Mouse (Mus musculus): ENCODE measurements at regions not wholly inside any gene's neighbourhood (a gene's known extent, or its start where the extent isn't known, plus 50 kb on each side); places are given as distances from the start of the nearest gene placed in this dataset.
"Not testable (repeated sequence)": the region's sequence is repeated elsewhere in the genome, so short reads cannot be mapped to it uniquely, and the experiment has no call there.

DNA sequence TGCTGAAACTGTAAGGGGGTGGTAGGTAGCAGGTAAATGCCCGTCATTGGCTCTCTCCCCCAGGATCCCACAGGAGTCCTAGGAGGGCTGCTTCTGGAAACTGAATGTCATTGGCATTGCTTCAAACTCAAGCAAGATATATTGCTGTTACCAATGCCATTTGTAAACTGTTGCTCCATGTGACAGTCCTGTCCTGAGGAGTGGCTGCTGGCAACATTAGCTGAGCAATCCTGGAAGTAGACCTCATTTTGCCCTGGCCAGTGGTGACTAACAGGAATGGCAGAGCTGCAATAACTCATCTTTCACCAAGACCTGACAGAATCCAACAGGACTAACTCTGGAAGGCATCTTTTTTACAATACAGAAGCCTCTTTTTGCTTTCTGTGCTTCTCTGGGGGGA lies 143.2 kb downstream of the Gm815 start:
- DNase-seq, result no peak

DNA sequence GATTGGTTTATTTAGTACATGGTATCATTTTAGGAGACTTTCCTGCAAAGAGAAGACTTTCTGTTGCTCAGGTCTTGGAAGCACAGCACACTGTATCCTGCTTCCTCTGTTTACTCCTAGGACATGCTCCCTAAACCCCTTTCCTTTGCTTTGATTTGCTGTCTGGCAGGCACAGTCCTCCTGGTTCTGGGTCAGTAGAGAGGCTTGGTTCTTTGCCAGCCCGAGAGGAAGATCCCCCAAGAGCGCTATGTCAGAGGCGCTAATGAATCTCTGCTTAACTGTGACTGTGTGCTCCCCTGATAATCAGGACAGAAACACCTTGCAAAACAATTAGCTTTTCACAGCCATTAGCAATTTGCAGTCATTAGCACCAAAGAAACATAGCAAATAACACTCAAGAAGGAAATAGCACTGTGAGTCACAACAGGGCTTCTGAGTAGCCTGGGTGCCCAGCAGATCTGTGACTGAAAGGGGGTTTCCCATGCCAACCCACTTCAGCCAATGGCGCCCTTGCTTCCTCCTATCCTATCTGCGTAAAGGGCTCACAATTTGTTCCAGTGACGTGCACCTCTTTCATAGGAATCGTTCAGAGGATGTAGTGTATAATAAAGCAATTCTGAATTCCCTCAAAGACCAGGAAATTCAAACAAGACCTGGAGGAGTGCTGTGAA lies 145.5 kb downstream of the Gm815 start:
- DNase-seq, result peak; percentile 16 to 25

DNA sequence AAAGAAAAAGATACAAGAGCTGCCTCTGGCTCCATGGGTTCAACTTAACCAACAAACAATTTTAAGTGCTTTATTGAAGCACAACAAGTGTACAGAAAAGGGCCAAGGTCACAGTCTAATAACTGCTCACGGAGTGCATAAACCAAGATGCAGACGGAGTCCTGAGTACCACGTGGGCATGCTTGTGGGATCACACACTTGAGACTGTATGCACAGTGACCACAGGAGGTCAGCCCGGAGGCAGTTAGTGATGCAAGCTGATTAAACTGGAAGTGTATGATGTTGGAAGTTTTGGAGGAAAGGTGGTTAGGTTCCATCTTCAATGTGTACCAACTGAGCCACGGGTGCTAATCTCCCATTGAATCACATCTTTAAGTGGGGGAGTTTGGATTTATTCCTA lies 146.9 kb downstream of the Gm815 start:
- peak; percentile 60 to 69 for DNase-seq

DNA sequence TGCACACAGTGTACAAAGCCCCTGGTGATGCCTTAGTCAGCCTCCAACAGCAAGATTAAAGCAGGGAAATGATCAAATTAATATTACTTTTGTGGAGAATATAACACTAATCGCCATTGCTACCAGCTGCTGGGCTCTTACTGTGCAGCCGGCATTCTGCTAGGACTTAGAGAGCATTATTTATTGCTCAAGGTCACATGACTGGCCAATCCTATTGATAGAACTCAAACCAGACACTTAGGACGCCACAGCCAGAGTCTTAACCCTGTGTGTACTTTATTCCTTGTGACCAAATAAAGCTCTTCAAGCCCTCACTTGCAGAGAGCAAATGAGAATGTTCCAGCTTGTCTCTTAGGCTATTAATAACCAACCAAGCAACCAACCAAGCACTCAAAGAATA lies 152.6 kb downstream of the Gm815 start:
- DNase-seq, result peak in 1 of 2 experiments; percentile 5

DNA sequence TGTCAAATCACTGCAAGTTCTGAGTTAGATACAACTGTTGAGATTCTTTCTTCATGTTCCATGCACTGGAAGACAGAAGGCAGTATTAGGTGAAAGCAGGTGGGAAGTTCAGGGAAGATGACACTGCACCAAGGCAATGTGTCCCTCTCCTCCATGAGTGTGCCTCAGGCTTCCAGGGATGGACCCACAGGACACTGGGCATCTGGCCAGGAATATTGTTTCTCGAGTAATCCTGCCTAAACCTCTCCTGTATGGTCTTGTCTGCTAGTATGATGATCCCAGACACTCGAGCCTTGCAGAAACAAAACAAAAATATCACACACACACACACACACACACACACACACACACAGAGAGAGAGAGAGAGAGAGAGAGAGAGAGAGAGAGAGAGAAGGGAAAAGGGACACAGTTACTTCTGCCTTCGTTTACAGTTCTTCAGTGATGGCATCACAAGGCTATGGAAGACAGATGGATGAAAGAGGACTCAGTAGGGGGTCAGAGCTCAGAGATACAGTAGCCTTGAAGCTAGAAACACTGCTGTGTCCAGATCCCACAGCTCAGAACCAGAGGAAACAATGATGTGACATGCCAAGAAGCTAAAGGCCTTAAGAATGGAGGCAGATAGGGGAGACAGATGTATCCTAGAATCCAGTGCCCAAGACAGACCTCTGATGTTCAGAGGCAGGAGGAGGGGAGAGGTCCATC lies 154.8 kb downstream of the Gm815 start:
- no peak for DNase-seq

DNA sequence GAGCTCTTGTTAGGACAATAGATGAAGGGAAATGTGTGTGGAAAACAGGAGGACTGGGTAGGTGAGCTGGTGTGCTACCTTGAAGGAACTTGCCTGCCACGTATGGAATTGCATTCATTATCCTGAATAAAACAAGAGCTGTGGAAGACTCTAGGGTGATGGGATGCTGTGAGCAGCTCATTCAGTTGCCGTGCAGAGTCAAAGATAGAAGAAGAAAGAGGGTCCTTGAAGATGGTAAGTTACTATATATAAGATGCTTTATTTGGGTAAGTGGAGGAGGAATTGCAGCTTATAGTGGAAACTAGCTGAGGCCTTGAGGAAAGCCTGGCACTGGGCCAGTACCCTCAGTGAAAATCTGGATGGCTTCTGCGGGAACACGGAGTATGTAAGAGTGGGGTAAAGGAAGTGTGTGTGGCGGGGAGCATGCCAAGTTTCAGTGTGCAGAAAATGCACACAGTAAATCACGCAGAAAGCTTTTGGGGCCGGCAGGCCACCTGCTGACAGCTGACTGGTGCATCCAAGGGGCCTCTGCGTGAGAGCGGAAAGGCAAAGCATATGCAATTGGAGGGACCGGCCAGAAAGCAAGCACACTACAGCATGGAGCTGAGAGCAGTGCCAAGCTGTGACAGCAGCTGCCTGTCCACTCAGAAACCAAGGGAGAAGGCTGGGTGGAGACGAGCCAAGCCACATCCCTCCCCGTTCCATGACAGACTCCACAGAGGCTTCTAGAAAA lies 149.7 kb upstream of the Vldlr start:
- peak; percentile 70 to 74 for DNase-seq

DNA sequence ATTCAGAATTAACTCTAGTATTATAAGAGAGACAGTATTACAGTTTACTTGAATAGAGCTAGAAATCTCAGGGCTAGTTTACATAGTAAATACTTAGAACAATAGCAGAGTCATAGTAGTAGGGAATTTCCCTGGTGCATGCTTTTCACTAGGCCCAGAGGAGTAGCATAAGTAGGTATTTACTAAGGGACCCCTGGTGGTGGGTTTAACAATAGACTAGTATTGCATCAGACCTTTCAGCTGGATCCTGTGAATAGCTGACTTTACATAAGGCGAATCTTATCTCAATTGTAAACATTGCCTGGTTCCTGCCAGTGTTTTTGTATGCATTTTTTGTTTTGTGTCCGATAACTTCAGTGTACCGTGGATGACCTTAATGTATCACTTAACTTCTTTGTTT lies 143.0 kb upstream of the Vldlr start:
- DNase-seq, result no peak

DNA sequence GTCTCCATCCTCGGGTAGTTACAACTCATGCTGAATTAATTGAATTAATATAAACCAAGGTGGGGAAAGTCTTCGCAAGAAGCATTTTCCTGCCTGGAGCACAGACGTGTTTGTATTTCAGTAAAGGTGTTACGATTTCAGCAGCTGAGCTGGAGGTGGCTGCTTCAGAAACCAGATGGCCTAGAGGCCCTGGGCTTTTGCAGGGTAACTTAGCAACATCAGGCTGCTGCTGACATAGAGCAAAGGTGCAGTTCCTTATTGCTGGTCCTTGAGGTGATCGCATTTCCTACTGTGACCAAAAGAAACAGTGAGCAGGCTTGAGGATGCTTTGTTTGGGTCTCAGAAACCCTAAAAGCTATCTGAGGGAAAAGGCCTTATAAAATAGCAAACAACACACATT lies 141.3 kb upstream of the Vldlr start:
- no peak for DNase-seq

DNA sequence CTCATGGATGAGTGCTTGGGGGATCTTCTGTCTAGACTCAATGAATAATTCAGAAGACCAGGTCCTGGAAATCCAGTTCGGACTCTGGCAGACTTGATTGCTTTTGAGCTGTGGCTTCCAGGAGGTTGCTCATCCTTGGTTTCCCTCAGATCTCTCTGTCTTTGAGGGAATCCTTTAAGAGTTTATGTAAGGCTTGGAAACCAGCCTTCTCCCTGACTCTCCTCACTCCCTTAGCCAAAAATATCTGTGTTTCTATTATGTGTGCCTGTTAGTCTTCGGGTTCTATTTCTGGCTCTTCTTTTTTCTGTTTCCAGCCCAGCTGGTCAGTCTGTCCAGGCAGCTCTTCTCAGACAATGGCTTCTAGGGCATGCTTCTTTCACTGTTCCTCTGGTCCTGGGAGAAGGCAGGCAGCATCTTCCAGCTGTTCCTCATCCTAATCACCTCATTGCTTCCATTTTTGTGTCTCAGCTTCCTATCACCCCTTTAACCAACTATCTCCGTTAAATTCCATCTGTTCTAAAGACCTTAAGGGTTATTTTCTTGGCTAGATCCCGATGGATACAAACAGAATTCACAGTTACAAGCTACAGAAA lies 139.3 kb upstream of the Vldlr start:
- DNase-seq, result no peak

DNA sequence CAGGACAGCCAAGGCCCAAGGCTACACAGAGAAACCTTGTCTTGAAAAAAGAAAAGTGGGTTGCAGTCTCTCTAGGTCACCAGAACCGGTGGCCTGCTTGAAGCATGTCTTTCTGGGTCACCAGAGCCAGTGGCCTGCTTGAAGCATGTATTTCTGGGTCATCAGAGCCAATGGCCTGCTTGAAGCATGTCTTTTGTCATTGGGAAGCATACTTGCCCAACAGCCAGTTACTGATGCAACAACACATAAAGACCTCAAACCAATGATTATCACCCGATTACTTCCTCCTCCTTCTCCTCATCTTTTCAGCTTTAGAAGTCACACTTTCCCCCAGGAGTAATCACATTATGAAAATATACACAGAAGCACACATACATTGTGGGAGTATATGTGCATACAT lies 128.9 kb upstream of the Vldlr start:
- DNase-seq, result no peak

DNA sequence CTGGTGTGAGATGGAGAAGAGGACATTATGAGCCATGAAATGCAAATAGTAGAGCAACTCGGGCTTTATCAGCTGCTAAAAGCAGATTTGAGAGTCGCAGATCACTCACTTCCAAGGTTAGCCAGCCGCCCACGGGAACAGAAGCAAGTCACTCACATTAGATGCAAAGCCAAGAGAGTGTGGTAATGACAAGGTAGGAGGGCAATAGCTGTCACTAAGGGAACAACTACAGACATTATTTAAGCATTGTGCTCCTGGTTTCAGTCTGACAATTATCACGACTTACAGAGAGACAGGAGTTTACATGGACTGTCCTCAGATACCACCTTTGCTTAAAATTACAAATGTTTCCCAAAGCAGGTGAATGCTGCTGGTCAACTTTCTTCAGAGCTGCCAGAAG lies 128.5 kb upstream of the Vldlr start:
- no peak for DNase-seq

DNA sequence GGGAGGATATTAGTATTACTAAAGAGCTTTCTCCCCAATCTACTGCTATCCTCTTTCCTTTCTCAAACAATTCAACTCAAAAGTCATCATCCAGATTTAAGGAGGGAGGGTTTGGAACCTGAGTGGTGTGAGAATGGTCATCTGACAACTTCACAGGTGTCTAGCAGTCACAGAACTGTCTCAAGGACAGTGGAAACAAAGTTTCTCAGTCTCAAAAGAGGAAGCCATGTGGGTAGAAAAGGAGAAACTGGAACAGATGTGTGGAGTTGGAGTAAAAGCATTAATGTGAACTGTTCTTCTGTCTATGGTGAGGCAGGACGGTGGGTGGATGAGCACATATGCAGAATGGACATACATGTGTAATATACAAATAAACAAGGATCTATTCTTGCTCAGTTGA lies 127.2 kb upstream of the Vldlr start:
- DNase-seq, result no peak

DNA sequence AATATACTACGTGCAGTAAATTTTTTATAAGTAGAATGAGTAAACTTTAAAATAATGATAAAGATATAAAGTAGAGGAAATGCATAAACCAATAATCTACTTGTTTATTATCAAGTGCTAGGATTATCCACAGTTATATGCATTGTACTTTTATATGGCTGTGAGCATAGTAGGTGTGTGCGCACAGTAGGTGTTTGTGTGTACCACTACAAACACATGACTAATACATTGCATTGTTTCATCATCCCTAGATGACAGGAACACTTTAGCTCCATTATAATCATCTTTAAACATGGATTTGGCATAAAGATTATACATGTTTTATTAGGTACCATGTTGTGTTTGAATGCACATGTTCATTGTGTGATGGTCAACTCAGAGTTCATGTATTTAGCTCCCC lies 124.7 kb upstream of the Vldlr start:
- DNase-seq, result no peak

DNA sequence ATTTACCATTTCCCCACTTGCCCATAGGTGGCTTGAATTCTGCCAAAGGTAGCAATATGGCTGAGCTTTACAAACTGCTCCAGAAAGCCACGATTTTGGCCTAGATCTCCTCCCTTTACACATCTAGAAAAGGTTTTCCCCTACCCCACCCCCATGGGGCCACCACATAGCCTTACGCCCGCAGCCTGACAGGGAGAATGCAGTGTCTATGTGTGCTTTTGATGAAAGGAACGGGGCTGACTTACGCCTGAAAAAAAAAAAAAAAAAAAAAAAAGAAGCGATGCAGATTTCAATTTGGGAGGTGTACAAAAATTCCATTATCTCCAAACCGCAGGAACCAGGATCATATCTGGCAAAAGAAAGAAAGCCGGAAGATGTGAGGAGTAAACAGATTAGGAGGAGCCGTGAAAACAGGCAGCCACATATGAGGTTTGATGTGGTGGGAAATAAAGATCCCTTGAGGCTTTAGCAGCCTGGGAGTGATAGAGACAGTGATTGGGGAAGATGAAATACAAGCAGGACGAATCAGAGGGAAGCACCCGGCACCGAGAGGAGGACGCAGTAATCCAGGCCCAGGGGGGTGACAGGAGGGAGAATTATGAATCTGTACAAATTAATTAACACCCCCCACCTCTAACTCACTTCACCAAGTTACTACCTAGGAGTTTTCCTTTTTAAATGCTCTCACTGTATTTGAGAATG lies 121.4 kb upstream of the Vldlr start:
- no peak for DNase-seq

DNA sequence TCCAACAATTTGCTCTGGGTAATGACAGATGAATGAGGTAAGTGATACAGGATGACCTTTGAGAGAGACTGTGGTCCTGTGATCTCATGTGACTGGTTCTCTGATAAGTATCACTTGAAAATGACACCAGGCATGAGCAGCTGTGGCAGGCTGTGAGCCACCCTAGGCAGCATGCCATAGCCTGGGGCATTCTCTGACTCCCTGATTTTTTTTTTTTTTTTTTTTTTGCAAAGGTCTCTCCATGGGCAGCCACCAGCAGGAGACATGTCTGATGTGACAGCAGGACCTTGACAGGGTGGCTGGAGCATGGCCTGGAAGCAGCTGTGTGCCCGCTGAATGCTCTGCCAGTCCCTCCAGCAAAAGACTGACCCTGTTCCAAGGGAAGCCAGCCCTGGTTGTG lies 116.4 kb upstream of the Vldlr start:
- no peak for DNase-seq

DNA sequence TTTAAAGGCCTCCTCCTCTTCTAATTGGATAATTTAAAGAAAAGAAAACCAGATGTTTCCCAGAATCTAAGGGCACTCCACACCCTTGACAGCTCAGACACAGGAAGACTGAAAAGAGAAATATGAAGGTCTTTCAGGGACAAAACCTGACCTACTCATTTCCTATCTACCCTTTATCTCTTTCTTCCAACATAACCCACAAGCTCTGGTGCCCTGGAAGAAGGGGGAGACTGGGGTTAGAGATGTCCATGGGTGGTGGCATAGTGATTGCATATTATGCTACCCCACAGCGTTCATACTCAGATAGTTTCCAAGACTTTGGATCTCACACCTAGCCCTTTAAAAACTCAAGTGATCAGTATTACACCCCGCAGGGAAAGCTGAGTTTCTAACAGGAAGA lies 105.8 kb upstream of the Vldlr start:
- no peak for DNase-seq

DNA sequence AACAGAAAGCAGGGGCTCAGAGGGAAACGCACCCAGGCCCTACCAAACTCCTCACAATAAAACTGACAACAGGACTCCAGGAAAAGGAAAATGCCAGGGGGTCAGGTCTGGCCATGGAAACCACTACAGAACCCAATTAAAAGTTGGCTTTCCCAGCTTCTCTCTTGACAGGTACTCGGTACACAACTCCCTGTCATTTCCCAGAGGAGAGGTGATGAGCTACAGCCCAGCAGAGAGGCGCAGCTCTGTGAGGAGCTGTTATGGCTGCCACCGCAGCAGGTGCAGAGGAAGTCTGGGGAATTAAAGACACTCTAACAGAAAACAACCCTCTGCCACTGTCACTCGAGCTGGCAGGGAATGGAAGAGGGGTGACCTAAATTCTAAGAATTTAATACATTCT lies 95.4 kb upstream of the Vldlr start:
- no peak for DNase-seq

DNA sequence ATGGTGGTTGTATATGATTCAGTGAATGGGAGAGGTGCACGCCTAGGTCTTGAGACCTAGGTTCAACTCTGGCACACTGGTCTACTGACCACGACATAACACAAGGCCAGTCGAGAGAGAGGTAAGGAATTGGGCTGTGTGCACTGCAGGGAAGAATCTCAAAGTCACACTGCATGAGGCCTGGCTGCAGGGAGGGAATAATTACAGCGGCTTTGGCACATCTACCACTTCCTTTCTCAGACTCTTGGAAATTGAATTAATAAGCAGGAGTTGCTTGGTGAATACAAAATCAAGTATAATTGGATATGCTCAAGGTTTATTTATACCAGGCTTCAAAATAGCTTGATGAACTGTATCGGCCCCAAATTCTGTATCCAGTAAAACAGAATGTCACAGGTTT lies 93.9 kb upstream of the Vldlr start:
- DNase-seq, result no peak

DNA sequence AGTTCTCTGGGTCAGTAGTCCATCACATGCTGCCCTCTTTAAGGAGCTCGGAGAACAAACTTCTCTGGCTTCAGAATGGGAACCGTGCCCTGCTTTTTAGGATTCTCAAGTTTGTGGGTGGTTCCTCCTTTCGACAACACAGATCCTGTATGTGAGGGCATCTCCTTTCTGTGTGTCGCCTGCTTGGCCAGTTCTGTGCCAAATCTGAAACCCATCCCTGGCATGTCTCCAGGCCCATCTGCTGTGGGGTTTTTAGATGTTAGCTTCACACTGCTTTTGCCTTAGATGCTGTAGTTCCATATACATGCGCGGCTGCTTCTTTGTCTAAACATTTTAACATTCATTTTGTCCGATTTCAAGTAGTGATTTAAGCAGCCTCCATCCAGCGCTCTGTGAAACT lies 93.0 kb upstream of the Vldlr start:
- peak; percentile 16 to 24 for DNase-seq

DNA sequence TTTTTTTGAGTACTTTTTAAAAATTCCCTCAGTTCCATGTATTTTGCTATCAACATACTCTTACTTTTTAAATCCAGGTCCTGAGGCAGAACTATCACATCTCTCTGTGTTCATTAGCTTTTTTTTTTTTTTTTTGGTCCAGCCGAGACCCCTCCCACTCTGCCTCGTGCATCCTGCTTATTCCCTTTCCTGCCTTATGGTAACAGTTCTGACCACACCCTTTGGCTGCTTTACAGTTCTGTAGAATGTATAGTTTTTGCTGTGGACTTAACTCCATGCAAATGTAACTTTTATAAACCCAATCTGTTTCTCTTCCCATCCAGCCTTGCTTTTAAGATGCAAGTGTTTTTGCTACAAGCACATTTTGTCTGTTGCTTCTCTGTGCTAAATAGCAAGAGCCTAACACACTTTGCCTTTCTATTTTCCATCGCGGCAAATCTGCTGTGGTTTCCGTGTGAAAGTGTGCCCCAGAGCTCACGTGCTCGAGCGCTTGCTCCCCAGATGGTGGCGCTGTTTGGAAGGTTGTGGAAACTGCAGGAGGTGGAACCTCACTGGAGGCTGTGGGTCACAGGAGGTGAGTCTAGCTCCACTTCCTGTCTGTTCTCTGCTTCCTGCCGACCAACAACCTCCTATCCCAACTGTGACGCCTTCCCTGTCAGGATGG lies 92.3 kb upstream of the Vldlr start:
- DNase-seq, result peak; percentile 66 to 75

DNA sequence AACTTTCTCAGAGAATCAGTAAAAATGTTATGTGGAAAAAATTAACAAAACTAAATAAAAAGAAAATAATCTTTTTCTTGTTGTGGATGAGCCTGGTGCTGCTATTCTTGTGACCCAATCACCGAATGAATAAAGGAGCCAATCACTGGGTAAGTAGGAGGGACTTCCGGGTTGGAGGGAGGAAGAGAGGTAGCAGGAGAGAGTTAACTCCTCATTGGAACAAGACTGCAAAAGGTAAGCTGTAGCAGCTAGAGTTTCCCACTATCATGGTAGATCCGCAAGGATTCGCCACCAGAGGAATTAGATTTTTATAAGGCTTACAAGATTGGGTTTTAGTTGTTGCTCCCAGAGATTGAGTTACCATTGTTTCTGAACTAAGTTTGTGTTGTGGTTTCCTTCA lies 87.8 kb upstream of the Vldlr start:
- not testable (repeated sequence) for DNase-seq

DNA sequence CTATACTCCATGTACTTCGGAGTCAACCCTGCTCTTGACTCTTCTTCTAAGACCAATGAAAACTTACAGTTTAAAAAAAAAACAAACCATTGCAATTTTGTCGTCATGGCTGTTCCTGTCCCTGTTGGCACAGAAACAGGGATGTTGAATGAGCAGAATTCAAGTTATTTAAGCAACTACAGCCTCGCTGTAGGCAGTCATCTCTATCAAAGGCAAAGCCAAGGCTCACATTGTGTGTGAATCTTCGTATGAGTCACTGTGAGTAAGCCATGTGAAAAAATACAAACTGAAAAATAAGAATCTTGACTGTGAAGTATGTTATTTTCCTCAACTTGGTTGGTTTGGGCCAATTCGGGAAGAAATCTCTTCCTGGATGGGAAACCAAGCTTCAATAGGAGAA lies 81.9 kb upstream of the Vldlr start:
- DNase-seq, result no peak

DNA sequence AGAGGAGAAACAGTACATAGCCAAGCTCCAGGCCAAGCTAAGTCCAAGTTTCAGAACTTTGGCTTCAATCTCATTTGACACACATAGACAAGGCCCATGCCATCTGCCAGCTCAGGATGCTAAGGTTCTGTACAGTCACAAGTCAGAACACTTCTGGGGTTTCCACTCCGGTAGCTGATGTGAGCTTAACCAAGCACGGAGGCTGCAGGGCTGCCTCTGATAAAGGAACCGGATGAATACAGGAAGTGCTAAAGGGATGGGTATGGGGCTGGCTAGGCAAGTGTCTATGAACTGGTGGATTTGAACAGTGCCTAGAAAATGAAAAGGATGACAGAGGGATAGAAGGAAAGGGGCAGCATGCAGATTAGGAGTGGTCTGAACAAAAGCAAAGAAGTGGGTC lies 75.4 kb upstream of the Vldlr start:
- no peak for DNase-seq

Measured in kidney, postnatal 4 days (tissue).